Mouse (Mus musculus) ES-Bruce4 (cell line): Measurements from ENCODE around the gene AC124502.3.

Experiments used
- CTCF ChIP-seq: IDR thresholded peaks from one replicate; pipeline ENCODE4 v1.8.1; 2011; ENCODE audit warnings: low read depth, low read length
- POLR2A ChIP-seq: IDR thresholded peaks from one replicate; pipeline ENCODE4 v1.8.1; 2011; ENCODE audit warnings: low read length; ENCODE audit not compliant: insufficient read depth

DNA sequence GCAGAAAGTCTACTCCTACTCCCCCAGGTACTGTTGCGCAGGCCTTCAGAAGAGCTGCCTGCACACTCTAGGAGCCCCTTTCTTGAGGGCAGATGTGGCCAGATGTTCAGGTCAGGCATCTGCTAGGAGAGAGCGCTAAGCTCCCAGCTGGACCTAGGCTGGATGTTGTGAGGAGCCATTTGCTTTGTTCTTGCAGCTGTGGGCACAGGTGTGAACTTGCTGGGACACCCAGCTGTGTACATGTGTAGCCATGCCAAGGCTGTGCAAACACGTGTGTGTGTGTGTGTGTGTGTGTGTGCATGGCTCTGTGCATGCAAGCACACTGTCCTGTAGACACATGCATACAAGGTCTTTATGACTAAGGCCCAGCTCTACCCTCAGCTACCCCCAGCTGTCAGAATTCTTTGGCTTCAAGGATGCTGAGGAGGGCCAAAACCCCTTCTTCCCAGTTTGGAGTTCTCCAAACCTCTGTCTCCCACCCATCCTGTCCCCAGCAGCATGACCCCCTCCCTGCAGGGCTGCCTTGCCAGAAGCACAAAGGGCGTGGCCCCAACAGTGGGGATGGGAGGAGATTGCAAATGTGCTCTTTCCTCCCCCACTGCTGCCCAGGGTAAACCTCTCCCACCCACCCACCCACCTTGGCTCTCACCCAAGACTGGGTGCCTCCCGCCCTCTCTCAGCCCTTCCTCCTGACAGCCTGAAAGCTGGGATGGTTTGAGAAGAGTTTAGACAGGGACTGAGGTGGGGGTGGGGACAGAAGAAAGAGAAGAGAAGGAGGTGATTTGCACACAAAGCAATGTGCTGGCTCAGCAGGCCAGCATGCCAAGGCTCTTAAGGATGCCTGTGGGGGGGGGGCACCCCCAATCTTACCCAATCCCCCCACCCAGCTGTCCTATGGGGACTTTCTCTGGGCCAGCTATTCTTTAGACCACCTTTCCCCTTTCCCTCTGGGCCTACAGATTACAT, 22.0 kb downstream of the AC124502.3 start:
- no peak for TF ChIP-seq CTCF
- TF ChIP-seq POLR2A = no peak
